In genomic region chr1:119835726-119836478, GRCm38 (mm10) we compare ENCODE assay signal across 8 mouse cellular contexts. TPM values are rescaled to one million over a fixed set of nuclear protein-coding genes. Genes with fewer than 3 reads are reported as not detected.
DNase-seq lines count a peak whose midpoint lies in the region; ATAC-seq and TF ChIP-seq lines count a peak whose summit lies in the region.

No protein-coding gene starts in this region.

- H3K4me2 ChIP-seq in forebrain, embryonic 15.5 days (replicated peaks) = peak overlapping the region; percentile 67
- H3K4me2 ChIP-seq in liver, embryonic 16.5 days (ENCODE audit: low read depth, low read length) = peak overlapping the region; percentile 90

- no peaks in the 10 kb centered on the region for H3K36me3 ChIP-seq in E14TG2a.4 (ENCODE audit: insufficient read depth, low read length)
- no peaks in the 10 kb centered on the region for H3K36me3 ChIP-seq in forebrain, embryonic 15.5 days
- H3K36me3 ChIP-seq in liver, embryonic 16.5 days (ENCODE audit: control insufficient read depth, insufficient read depth) = no peaks in the 10 kb centered on the region

- no peak for ATAC-seq in forebrain, embryonic 15.5 days (replicated peaks)
- ATAC-seq in liver, embryonic 16.5 days (ENCODE audit: low read depth) = no peak
- no peak for ATAC-seq in frontal cortex, adult (ENCODE audit: low TSS enrichment)

- peaks cover 8% of the 10 kb centered on the region; the same call in 1 of the 2 replicates for H3K27me3 ChIP-seq in E14TG2a.4 (ENCODE audit: insufficient read depth, low read length)
- no peaks in the 10 kb centered on the region for H3K27me3 ChIP-seq in forebrain, embryonic 15.5 days
- H3K27me3 ChIP-seq in liver, embryonic 16.5 days (ENCODE audit: control insufficient read depth, insufficient read depth, low read depth, low read length) = no peaks in the 10 kb centered on the region

- H3K9ac ChIP-seq in forebrain, embryonic 15.5 days (replicated peaks) = peak overlapping the region; percentile 90
- peak overlapping the region; percentile 84 for H3K9ac ChIP-seq in liver, embryonic 16.5 days (ENCODE audit: low read depth, low read length)

- H3K4me3 ChIP-seq in E14TG2a.4 (replicated peaks; ENCODE audit: low read length) = peak overlapping the region; percentile 92
- H3K4me3 ChIP-seq in forebrain, embryonic 15.5 days = peak overlapping the region; percentile 91
- H3K4me3 ChIP-seq in liver, embryonic 16.5 days (ENCODE audit: low read depth, low read length) = peak overlapping the region; percentile 90

- no peaks in the 10 kb centered on the region for H3K9me3 ChIP-seq in E14TG2a.4 (ENCODE audit: low read length)
- no peaks in the 10 kb centered on the region for H3K9me3 ChIP-seq in forebrain, embryonic 15.5 days
- no peaks in the 10 kb centered on the region for H3K9me3 ChIP-seq in liver, embryonic 16.5 days (replicated peaks; ENCODE audit: control insufficient read depth, low read length)

- H3K27ac ChIP-seq in forebrain, embryonic 15.5 days (replicated peaks) = no peak overlapping the region; the same call in 1 of the 2 replicates
- no peak overlapping the region for H3K27ac ChIP-seq in liver, embryonic 16.5 days (ENCODE audit: low read length)

- WGBS in forebrain, embryonic 15.5 days = 6% methylated on average over 9 of the region's 9 CpGs
- WGBS in liver, embryonic 16.5 days (ENCODE audit: insufficient replicate concordance) = 17% methylated on average over 9 of the region's 9 CpGs

- TF ChIP-seq CTCF in E14TG2a.4 (conservative IDR thresholded peaks at IDR 0.05; ENCODE audit: low read length) = no peak

- DNase-seq in heart, adult 8-10 months (ENCODE audit: low spot score) = peak; percentile 13
- DNase-seq in heart, adult 11 months = no peak
- DNase-seq in left cerebral cortex, adult 11 months (ENCODE audit: low spot score) = no peak
- DNase-seq in adrenal gland, adult 18-20 months (ENCODE audit: low spot score in 2 of 2) = no peak

- H3K4me1 ChIP-seq in E14TG2a.4 (replicated peaks; ENCODE audit: low read depth, low read length) = peaks cover 14% of the 10 kb centered on the region
- H3K4me1 ChIP-seq in forebrain, embryonic 15.5 days = peaks cover 24% of the 10 kb centered on the region
- peaks cover 13% of the 10 kb centered on the region for H3K4me1 ChIP-seq in liver, embryonic 16.5 days (ENCODE audit: control insufficient read depth, low read depth, low read length)

RNA-seq across cellular contexts. Expression of gene Ptpn4, which starts 1.5 kb away (rescaled TPM):
- total RNA-seq in heart, adult 8-10 months (2022) = 10 to 100 TPM; 25.1 to 40.3 (median 31.1) TPM
- polyA plus RNA-seq in forebrain, embryonic 15.5 days (2015; fragmentation: Nextera tagmentation; extraction: Ambion mirVana) = 17.2 and 18.3 TPM in 2 replicates
- polyA plus RNA-seq in liver, embryonic 16.5 days (2015; fragmentation: Nextera tagmentation; extraction: Ambion mirVana) = 1.2 and 1.5 TPM in 2 replicates
- total RNA-seq in adrenal gland, adult 18-20 months (2021) = 10 to 100 TPM; 23.7 to 31.1 TPM
